Mouse (Mus musculus) fibroblast of lung, adult 2 months (primary cell): ENCODE data around the gene Azi2.

Source experiments
- DNase-seq: peaks from one replicate; pipeline ENCODE4 v3.0.0-alpha.2; 2011; ENCODE audit warnings: low read depth

The Azi2 gene

GRCm38 (mm10) chr9:118040218-118041021 lies at the start of gene Azi2:
Gene Azi2, plus strand, starts transcription at chr9:118040499.
- peak; percentile 95 for DNase-seq

GRCm38 (mm10) chr9:117996631-117997030 lies 43.7 kb upstream of the Azi2 start:
- DNase-seq = no peak

- no peak for DNase-seq
Observed at GRCm38 (mm10) chr9:118001488-118001887, 38.8 kb upstream of the Azi2 start.

GRCm38 (mm10) chr9:118003218-118003886 lies 36.9 kb upstream of the Azi2 start:
- DNase-seq = no peak

GRCm38 (mm10) chr9:118003937-118004336 lies 36.4 kb upstream of the Azi2 start:
- no peak for DNase-seq

- DNase-seq = no peak
Observed at GRCm38 (mm10) chr9:118012928-118013327, 27.4 kb upstream of the Azi2 start.

GRCm38 (mm10) chr9:118024966-118025365 lies 15.3 kb upstream of the Azi2 start:
- DNase-seq = no peak

GRCm38 (mm10) chr9:118029490-118029889 lies 10.8 kb upstream of the Azi2 start:
- no peak for DNase-seq

- DNase-seq = no peak
Observed at GRCm38 (mm10) chr9:118030252-118030651, 10.0 kb upstream of the Azi2 start.

GRCm38 (mm10) chr9:118031694-118032093 lies 8.6 kb upstream of the Azi2 start:
- DNase-seq = no peak

- no peak for DNase-seq
Observed at GRCm38 (mm10) chr9:118034990-118035389, 5.3 kb upstream of the Azi2 start.

GRCm38 (mm10) chr9:118041022-118041400 lies 712 bp downstream of the Azi2 start:
- DNase-seq = no peak

GRCm38 (mm10) chr9:118041646-118042045 lies 1.3 kb downstream of the Azi2 start:
- DNase-seq = no peak

- no peak for DNase-seq
Observed at GRCm38 (mm10) chr9:118042738-118043137, 2.4 kb downstream of the Azi2 start.

GRCm38 (mm10) chr9:118043581-118043980 lies 3.3 kb downstream of the Azi2 start:
- DNase-seq = no peak

- no peak for DNase-seq
Observed at GRCm38 (mm10) chr9:118045011-118045533, 4.8 kb downstream of the Azi2 start.

- DNase-seq = no peak
Observed at GRCm38 (mm10) chr9:118053286-118053685, 13.0 kb downstream of the Azi2 start.

GRCm38 (mm10) chr9:118059101-118059500 lies 18.8 kb downstream of the Azi2 start:
- DNase-seq = no peak

GRCm38 (mm10) chr9:118070442-118070841 lies 30.1 kb downstream of the Azi2 start:
- no peak for DNase-seq

- no peak for DNase-seq
Observed at GRCm38 (mm10) chr9:118071337-118071736, 31.0 kb downstream of the Azi2 start.

GRCm38 (mm10) chr9:118072101-118072500 lies 31.8 kb downstream of the Azi2 start:
- DNase-seq = no peak

GRCm38 (mm10) chr9:118073358-118073757 lies 33.1 kb downstream of the Azi2 start:
- no peak for DNase-seq
